Mouse (Mus musculus): ENCODE data around the gene Gm29133. TPM values are rescaled to one million over a fixed set of nuclear protein-coding genes. Genes with fewer than 3 reads are reported as not detected.

The Gm29133 gene
- polyA plus RNA-seq, 1 experiment from 2014 or later: not detected

DNA sequence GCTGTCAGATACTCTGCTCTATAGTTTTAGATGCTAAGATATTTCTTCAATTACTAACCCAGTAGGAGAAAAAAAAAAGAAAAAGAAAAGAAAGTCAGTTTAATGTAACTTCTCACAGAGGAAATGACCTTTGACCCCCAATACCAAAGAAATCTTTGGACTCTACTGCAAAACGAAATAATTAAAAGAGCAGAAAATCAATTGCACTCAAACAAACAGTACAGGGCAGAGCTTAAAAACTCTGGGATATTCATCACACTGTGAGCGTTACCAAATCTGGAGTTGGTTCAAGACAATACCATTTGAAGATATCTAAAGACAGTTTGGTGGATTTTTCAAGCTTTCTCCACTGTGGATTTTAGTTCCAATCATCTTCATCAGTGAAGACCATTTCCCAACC lies 15.4 kb downstream of the Gm29133 start:
- no peak overlapping the region for H3K4me2 ChIP-seq (ENCODE audit: low read depth, low read length)
- no peaks in the 10 kb centered on the region for H3K27me3 ChIP-seq (ENCODE audit: control insufficient read depth, insufficient read depth, low read depth, low read length)
- no peak for ATAC-seq (ENCODE audit: low read depth)
- no peaks in the 10 kb centered on the region for H3K36me3 ChIP-seq (ENCODE audit: control insufficient read depth, insufficient read depth)
- H3K4me3 ChIP-seq (ENCODE audit: low read depth, low read length): no peak overlapping the region
- H3K9me3 ChIP-seq (replicated peaks; ENCODE audit: control insufficient read depth, low read length): no peaks in the 10 kb centered on the region
- no peak overlapping the region for H3K9ac ChIP-seq (ENCODE audit: low read depth, low read length)
- no peak overlapping the region for H3K27ac ChIP-seq (ENCODE audit: low read length)
- no peaks in the 10 kb centered on the region; the same call in 1 of the 2 replicates for H3K4me1 ChIP-seq (ENCODE audit: control insufficient read depth, low read depth, low read length)
- 43% methylated on average over 2 of the region's 2 CpGs for WGBS (ENCODE audit: insufficient replicate concordance)

DNA sequence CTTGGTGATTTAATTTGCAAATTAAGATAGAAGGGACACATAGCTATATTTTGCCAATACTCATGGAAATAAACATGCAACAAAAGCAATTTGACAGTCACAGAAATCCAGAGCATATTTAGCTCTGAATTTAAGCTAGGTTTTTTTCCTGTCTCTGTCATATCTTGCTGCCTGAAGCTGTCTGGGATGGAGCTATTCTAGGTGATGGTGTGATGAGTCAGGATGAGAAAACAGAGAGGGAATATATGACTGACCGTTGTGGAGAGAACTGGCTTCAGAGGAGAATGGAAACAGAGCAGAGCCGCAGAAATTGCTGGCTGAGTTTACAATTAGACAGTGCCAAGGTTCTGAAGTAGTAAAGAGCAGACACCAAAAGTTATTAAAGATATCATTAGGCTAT lies 26.3 kb downstream of the Gm29133 start:
- Histone ChIP-seq H3K27ac (ENCODE audit: low read length) (no peak overlapping the region), H3K36me3 (ENCODE audit: control insufficient read depth, insufficient read depth) (no peaks in the 10 kb centered on the region), H3K4me2 (ENCODE audit: low read depth, low read length) (no peak overlapping the region), H3K4me1 (ENCODE audit: control insufficient read depth, low read depth, low read length) (no peaks in the 10 kb centered on the region), H3K4me3 (ENCODE audit: low read depth, low read length) (no peak overlapping the region), H3K9me3 (replicated peaks; ENCODE audit: control insufficient read depth, low read length) (no peaks in the 10 kb centered on the region), H3K9ac (ENCODE audit: low read depth, low read length) (no peak overlapping the region), H3K27me3 (ENCODE audit: control insufficient read depth, insufficient read depth, low read depth, low read length) (no peaks in the 10 kb centered on the region)
- 60% methylated on average over 2 of the region's 2 CpGs for WGBS (ENCODE audit: insufficient replicate concordance)
- ATAC-seq (ENCODE audit: low read depth): no peak

DNA sequence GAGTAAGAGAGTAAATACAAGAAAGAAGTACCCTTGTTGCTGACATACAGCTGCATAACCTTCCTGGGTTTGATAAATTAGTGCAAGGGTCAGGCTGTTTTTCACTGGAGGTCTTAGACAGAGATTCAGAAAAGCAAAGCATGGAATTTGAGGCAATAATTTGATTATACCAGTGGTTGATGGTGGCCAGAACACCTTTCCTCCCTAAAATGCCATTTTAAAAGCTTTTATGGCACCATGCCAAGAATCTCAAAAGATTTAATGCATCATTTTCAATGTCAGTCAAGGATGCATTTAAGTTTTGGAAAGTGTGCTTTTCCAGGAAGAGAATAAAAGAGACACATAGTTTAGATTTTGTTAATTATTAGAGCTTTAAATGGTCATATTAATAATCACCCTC lies 60.0 kb downstream of the Gm29133 start:
- no peaks in the 10 kb centered on the region for H3K36me3 ChIP-seq (ENCODE audit: control insufficient read depth, insufficient read depth)
- no peak for ATAC-seq (ENCODE audit: low read depth)
- no peaks in the 10 kb centered on the region for H3K4me1 ChIP-seq (ENCODE audit: control insufficient read depth, low read depth, low read length)
- no peaks in the 10 kb centered on the region for H3K27me3 ChIP-seq (ENCODE audit: control insufficient read depth, insufficient read depth, low read depth, low read length)
- H3K4me3 ChIP-seq (ENCODE audit: low read depth, low read length): no peak overlapping the region
- no peaks in the 10 kb centered on the region for H3K9me3 ChIP-seq (replicated peaks; ENCODE audit: control insufficient read depth, low read length)
- H3K9ac ChIP-seq (ENCODE audit: low read depth, low read length): no peak overlapping the region
- H3K27ac ChIP-seq (ENCODE audit: low read length): no peak overlapping the region
- H3K4me2 ChIP-seq (ENCODE audit: low read depth, low read length): no peak overlapping the region

DNA sequence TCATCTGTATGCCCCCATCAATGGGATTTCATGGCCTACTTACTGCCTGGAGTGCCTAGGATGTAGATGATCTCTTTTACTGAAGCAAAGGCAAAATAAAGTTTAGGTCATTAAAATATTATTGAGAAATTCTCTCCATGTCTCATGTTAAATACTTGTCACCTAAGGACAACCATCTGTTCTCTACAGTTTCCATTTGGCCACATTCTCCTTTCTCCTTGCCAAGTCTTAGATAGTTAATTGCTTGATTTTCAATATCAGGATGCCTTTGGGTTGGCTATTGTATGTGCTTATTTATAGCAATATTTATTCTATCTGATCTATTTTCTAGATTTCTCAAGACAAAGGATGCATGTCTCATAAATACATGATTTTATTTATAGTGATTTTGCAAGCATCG lies 75.9 kb downstream of the Gm29133 start:
- 47% methylated on average over 1 of the region's 1 CpGs for WGBS (ENCODE audit: insufficient replicate concordance)

DNA sequence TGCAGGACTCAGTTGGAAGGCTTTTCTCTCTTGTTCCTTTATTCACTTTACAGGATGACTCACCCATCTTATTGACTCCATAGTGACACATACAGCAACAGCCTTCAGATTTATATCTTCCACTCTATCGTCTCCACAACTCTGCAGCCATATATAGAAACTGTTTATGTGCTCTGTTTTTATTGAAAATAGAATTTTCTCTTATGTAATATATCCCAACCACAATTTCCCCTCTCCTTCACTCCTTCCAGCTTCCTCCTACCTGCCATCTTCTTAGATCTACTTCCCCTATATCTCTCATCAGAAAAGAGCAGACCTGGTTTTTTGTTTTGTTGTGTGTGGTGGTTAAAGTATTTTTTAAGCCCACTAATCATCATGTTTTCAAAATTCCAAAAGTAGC lies 76.5 kb downstream of the Gm29133 start:
- H3K4me1 ChIP-seq (ENCODE audit: control insufficient read depth, low read depth, low read length): no peaks in the 10 kb centered on the region
- H3K9ac ChIP-seq (ENCODE audit: low read depth, low read length): no peak overlapping the region
- no peak overlapping the region for H3K4me3 ChIP-seq (ENCODE audit: low read depth, low read length)
- H3K4me2 ChIP-seq (ENCODE audit: low read depth, low read length): no peak overlapping the region
- H3K27ac ChIP-seq (ENCODE audit: low read length): no peak overlapping the region
- H3K27me3 ChIP-seq (ENCODE audit: control insufficient read depth, insufficient read depth, low read depth, low read length): no peaks in the 10 kb centered on the region
- ATAC-seq (ENCODE audit: low read depth): no peak
- H3K36me3 ChIP-seq (ENCODE audit: control insufficient read depth, insufficient read depth): no peaks in the 10 kb centered on the region
- no peaks in the 10 kb centered on the region for H3K9me3 ChIP-seq (replicated peaks; ENCODE audit: control insufficient read depth, low read length)
- WGBS (ENCODE audit: insufficient replicate concordance): 21% methylated on average over 1 of the region's 1 CpGs

More for the DNA sequence above, 75.9 kb downstream of the Gm29133 start:
- Histone ChIP-seq H3K4me2 (ENCODE audit: low read depth, low read length) (no peak overlapping the region), H3K27ac (ENCODE audit: low read length) (no peak overlapping the region), H3K36me3 (ENCODE audit: control insufficient read depth, insufficient read depth) (no peaks in the 10 kb centered on the region), H3K9me3 (replicated peaks; ENCODE audit: control insufficient read depth, low read length) (no peaks in the 10 kb centered on the region), H3K4me3 (ENCODE audit: low read depth, low read length) (no peak overlapping the region), H3K4me1 (ENCODE audit: control insufficient read depth, low read depth, low read length) (no peaks in the 10 kb centered on the region), H3K27me3 (ENCODE audit: control insufficient read depth, insufficient read depth, low read depth, low read length) (no peaks in the 10 kb centered on the region), H3K9ac (ENCODE audit: low read depth, low read length) (no peak overlapping the region)
- no peak for ATAC-seq (ENCODE audit: low read depth)

DNA sequence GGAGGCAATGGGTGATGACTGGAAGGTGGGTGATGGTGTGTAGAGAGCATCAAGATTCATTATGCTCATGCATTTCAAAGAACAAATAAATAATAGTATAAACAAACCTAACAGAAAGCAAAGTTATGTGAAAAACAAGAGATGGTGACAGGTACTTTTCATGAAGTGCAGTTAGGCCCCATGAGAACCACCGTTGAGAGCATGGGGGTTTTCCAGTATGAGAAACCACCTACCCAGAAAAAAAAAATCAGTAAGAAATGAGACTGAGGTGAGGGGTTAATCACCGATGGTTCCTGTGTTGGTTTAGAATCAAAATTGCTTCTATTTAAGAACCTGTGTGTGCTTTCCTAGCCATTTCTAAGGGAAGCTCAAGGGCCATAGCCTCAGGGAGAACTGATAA lies 86.8 kb downstream of the Gm29133 start:
- no peak overlapping the region for H3K27ac ChIP-seq (ENCODE audit: low read length)
- H3K36me3 ChIP-seq (ENCODE audit: control insufficient read depth, insufficient read depth): no peaks in the 10 kb centered on the region
- H3K4me3 ChIP-seq (ENCODE audit: low read depth, low read length): no peak overlapping the region
- H3K4me1 ChIP-seq (ENCODE audit: control insufficient read depth, low read depth, low read length): no peaks in the 10 kb centered on the region
- H3K9ac ChIP-seq (ENCODE audit: low read depth, low read length): no peak overlapping the region
- no peaks in the 10 kb centered on the region for H3K27me3 ChIP-seq (ENCODE audit: control insufficient read depth, insufficient read depth, low read depth, low read length)
- 71% methylated on average over 2 of the region's 2 CpGs for WGBS (ENCODE audit: insufficient replicate concordance)
- no peaks in the 10 kb centered on the region for H3K9me3 ChIP-seq (replicated peaks; ENCODE audit: control insufficient read depth, low read length)
- H3K4me2 ChIP-seq (ENCODE audit: low read depth, low read length): no peak overlapping the region
- no peak for ATAC-seq (ENCODE audit: low read depth)

DNA sequence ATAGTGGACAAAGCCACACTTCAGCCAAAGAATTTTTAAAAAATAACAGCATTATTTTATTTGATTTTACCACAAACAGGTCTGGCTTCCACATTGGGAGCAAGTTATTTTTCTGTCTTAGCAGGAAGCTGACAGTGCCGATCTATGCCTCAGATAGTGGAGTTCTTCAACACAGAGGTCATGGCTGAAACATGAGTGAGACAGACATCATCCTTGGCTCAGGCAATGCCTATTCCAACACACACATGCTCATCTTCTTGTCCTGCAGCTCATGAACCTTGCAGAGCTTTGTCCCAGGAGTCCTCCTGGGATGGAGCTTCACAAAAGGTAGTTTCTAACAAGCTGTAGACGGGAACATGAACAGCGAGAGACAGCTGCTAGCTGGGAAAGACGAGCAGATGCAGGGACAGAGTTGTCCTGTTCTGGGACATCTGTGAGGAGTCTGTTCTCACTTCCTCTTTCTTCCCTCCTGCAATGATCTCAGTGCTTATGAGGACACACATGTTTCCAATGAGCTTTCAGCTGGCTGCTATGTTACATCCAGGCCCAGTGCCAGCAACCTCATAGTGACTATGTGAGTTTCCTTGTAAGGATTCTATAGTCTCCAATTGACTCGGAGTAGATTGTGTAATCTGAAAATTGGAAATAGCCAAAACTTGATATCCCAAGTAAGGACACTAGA lies 87.4 kb downstream of the Gm29133 start:
- WGBS (ENCODE audit: insufficient replicate concordance): 45% methylated on average over 5 of the region's 5 CpGs
- ATAC-seq (ENCODE audit: low read depth): no peak
- H3K36me3 ChIP-seq (ENCODE audit: control insufficient read depth, insufficient read depth): no peaks in the 10 kb centered on the region
- no peak overlapping the region for H3K9ac ChIP-seq (ENCODE audit: low read depth, low read length)
- no peaks in the 10 kb centered on the region for H3K27me3 ChIP-seq (ENCODE audit: control insufficient read depth, insufficient read depth, low read depth, low read length)
- no peaks in the 10 kb centered on the region for H3K4me1 ChIP-seq (ENCODE audit: control insufficient read depth, low read depth, low read length)
- H3K4me3 ChIP-seq (ENCODE audit: low read depth, low read length): no peak overlapping the region
- H3K4me2 ChIP-seq (ENCODE audit: low read depth, low read length): no peak overlapping the region
- H3K27ac ChIP-seq (ENCODE audit: low read length): no peak overlapping the region
- H3K9me3 ChIP-seq (replicated peaks; ENCODE audit: control insufficient read depth, low read length): no peaks in the 10 kb centered on the region

Other genes starting within 250 kb of the Gm29133 start
- gene Pdcd10, start 191.3 kb upstream of the Gm29133 start, polyA plus RNA-seq (2015; fragmentation: Nextera tagmentation; extraction: Ambion mirVana): 43.8 and 45.0 TPM in 2 replicates
- gene Serpini1, start 190.7 kb upstream of the Gm29133 start, polyA plus RNA-seq (2015; fragmentation: Nextera tagmentation; extraction: Ambion mirVana): 0.35 and 0.68 TPM in 2 replicates
- gene Golim4, start 208.8 kb downstream of the Gm29133 start, polyA plus RNA-seq (2015; fragmentation: Nextera tagmentation; extraction: Ambion mirVana): 21.4 and 22.7 TPM in 2 replicates

All from liver, embryonic 16.5 days (tissue).